Mouse (Mus musculus) embryonic facial prominence, embryonic 15.5 days (tissue): ENCODE measurements around the gene Nudcd2. TPM values are rescaled to one million over a fixed set of nuclear protein-coding genes. Genes with fewer than 3 reads are reported as not detected.

Source experiments
- ATAC-seq: fragments of 200-750 bp; cut with Nextera tagmentation; 2 replicates; pipeline ENCODE4 v1.8.0; 2017; ENCODE audit warnings: low read depth, moderate TSS enrichment; ENCODE audit not compliant: insufficient number of reproducible peaks, low FRiP score, low TSS enrichment
- H3K27ac ChIP-seq: fragments of 300-500 bp; sonication (generic); replicated peaks from 2 replicates; pipeline ENCODE4 v1.5.1; 2015; ENCODE audit warnings: mild to moderate bottlenecking, inconsistent platforms
- H3K27me3 ChIP-seq: fragments of 300-500 bp; sonication (generic); 2 replicates; pipeline ENCODE4 v1.6.1; 2015; ENCODE audit warnings: inconsistent platforms
- H3K36me3 ChIP-seq: fragments of 300-500 bp; sonication (generic); 2 replicates; pipeline ENCODE4 v1.6.1; 2015; ENCODE audit warnings: mild to moderate bottlenecking, inconsistent platforms
- H3K4me1 ChIP-seq: fragments of 300-500 bp; sonication (generic); 2 replicates; pipeline ENCODE4 v1.6.1; 2015; ENCODE audit warnings: inconsistent platforms
- H3K4me2 ChIP-seq: fragments of 300-500 bp; sonication (generic); replicated peaks from 2 replicates; pipeline ENCODE4 v1.6.1; 2015; ENCODE audit warnings: mild to moderate bottlenecking, inconsistent platforms
- H3K4me3 ChIP-seq: fragments of 300-500 bp; sonication (generic); replicated peaks from 2 replicates; pipeline ENCODE4 v1.5.1; 2015; ENCODE audit warnings: mild to moderate bottlenecking, inconsistent platforms
- H3K9ac ChIP-seq: fragments of 300-500 bp; sonication (generic); 2 replicates; pipeline ENCODE4 v1.6.1; 2015; ENCODE audit warnings: inconsistent platforms
- H3K9me3 ChIP-seq: fragments of 300-500 bp; sonication (generic); replicated peaks from 2 replicates; pipeline ENCODE4 v1.6.1; 2016; ENCODE audit warnings: inconsistent platforms
- WGBS: fragments of 180-500 bp; shearing (Covaris S2); methylation state at CpG from one replicate; pipeline ENCODE4 v1.1.7; 2015; 5-methylcytosine and 5-hydroxymethylcytosine counted together
- polyA plus RNA-seq: library from polyadenylated mRNA; unstranded; fragments of >200 nt; fragmentation: Nextera tagmentation; extraction: Ambion mirVana; gene quantifications from 2 replicates; pipeline ENCODE4 v1.2.1, GENCODE M21; 2015

Nudcd2 gene
- polyA plus RNA-seq, 1 experiment from 2014 or later: 118 TPM

- H3K9me3 ChIP-seq: no peaks in the 10 kb centered on the region
- no peaks in the 10 kb centered on the region for H3K27me3 ChIP-seq
- H3K9ac ChIP-seq: no peak overlapping the region
- no peak overlapping the region for H3K4me2 ChIP-seq
- no peak for ATAC-seq
- H3K36me3 ChIP-seq: peaks cover 65% of the 10 kb centered on the region
- H3K4me1 ChIP-seq: no peaks in the 10 kb centered on the region
- no peak overlapping the region for H3K4me3 ChIP-seq
- H3K27ac ChIP-seq: no peak overlapping the region
Observed at GRCm38 (mm10) chr11:40718324-40718723, 15.1 kb upstream of the Nudcd2 start.

- WGBS: under 1% methylated on average over 14 of the region's 14 CpGs
- Histone ChIP-seq H3K9ac (peak overlapping the region; percentile 51), H3K9me3 (no peaks in the 10 kb centered on the region), H3K4me3 (peak overlapping the region; percentile 97), H3K36me3 (peaks cover 17% of the 10 kb centered on the region), H3K4me1 (peaks cover 24% of the 10 kb centered on the region), H3K27me3 (no peaks in the 10 kb centered on the region), H3K4me2 (peak overlapping the region; percentile 94), H3K27ac (no peak overlapping the region)
- no peak for ATAC-seq
Observed at GRCm38 (mm10) chr11:40732997-40733338, 499 bp upstream of the Nudcd2 start.

- Histone ChIP-seq H3K4me3 (peak overlapping the region; percentile 97), H3K9me3 (no peaks in the 10 kb centered on the region), H3K4me1 (peaks cover 24% of the 10 kb centered on the region), H3K27me3 (no peaks in the 10 kb centered on the region), H3K9ac (peak overlapping the region; percentile 87), H3K36me3 (peaks cover 28% of the 10 kb centered on the region), H3K27ac (peak overlapping the region; percentile 87; the same call in 1 of the 2 replicates), H3K4me2 (peak overlapping the region; percentile 72)
- 5% methylated on average over 11 of the region's 11 CpGs for WGBS
- no peak for ATAC-seq
Observed at GRCm38 (mm10) chr11:40734251-40734752, 835 bp downstream of the Nudcd2 start.

- no peak overlapping the region for H3K4me2 ChIP-seq
- no peaks in the 10 kb centered on the region for H3K9me3 ChIP-seq
- H3K36me3 ChIP-seq: peaks cover 44% of the 10 kb centered on the region
- peaks cover 16% of the 10 kb centered on the region for H3K4me1 ChIP-seq
- no peak for ATAC-seq
- WGBS: 92% methylated on average over 3 of the region's 3 CpGs
- H3K27me3 ChIP-seq: no peaks in the 10 kb centered on the region
- H3K9ac ChIP-seq: no peak overlapping the region
- no peak overlapping the region for H3K4me3 ChIP-seq
- no peak overlapping the region for H3K27ac ChIP-seq
Observed at GRCm38 (mm10) chr11:40737369-40737768, 3.9 kb downstream of the Nudcd2 start.

- WGBS: 86% methylated on average over 12 of the region's 12 CpGs
Observed at GRCm38 (mm10) chr11:40741605-40742262, 8.3 kb downstream of the Nudcd2 start.

GRCm38 (mm10) chr11:40744348-40744747 is 10.9 kb downstream of the Nudcd2 start:
- H3K4me1 ChIP-seq: no peaks in the 10 kb centered on the region
- H3K9ac ChIP-seq: no peak overlapping the region
- no peak overlapping the region for H3K4me2 ChIP-seq
- H3K27me3 ChIP-seq: no peaks in the 10 kb centered on the region
- ATAC-seq: no peak
- no peaks in the 10 kb centered on the region for H3K9me3 ChIP-seq
- no peak overlapping the region for H3K27ac ChIP-seq
- H3K36me3 ChIP-seq: peaks cover 16% of the 10 kb centered on the region
- WGBS: 83% methylated on average over 3 of the region's 3 CpGs
- H3K4me3 ChIP-seq: no peak overlapping the region

More at GRCm38 (mm10) chr11:40741605-40742262, 8.3 kb downstream of the Nudcd2 start:
- Histone ChIP-seq H3K9me3 (no peaks in the 10 kb centered on the region), H3K27me3 (no peaks in the 10 kb centered on the region), H3K9ac (no peak overlapping the region), H3K4me1 (no peaks in the 10 kb centered on the region), H3K4me2 (no peak overlapping the region), H3K4me3 (no peak overlapping the region), H3K36me3 (peaks cover 40% of the 10 kb centered on the region), H3K27ac (no peak overlapping the region)
- no peak for ATAC-seq

GRCm38 (mm10) chr11:40746361-40746760 is 12.9 kb downstream of the Nudcd2 start:
- no peak for ATAC-seq

GRCm38 (mm10) chr11:40747716-40748115 is 14.2 kb downstream of the Nudcd2 start:
- Histone ChIP-seq H3K4me3 (no peak overlapping the region), H3K9me3 (no peaks in the 10 kb centered on the region), H3K4me2 (no peak overlapping the region), H3K27ac (no peak overlapping the region), H3K36me3 (peaks cover 17% of the 10 kb centered on the region), H3K9ac (no peak overlapping the region), H3K27me3 (no peaks in the 10 kb centered on the region), H3K4me1 (no peaks in the 10 kb centered on the region)
- 64% methylated on average over 2 of the region's 2 CpGs for WGBS
- ATAC-seq: no peak

More at GRCm38 (mm10) chr11:40746361-40746760, 12.9 kb downstream of the Nudcd2 start:
- Histone ChIP-seq H3K36me3 (peaks cover 15% of the 10 kb centered on the region), H3K27me3 (no peaks in the 10 kb centered on the region), H3K4me3 (no peak overlapping the region), H3K9me3 (no peaks in the 10 kb centered on the region), H3K4me1 (no peaks in the 10 kb centered on the region), H3K27ac (no peak overlapping the region), H3K9ac (no peak overlapping the region), H3K4me2 (no peak overlapping the region)
- 67% methylated on average over 12 of the region's 12 CpGs for WGBS

GRCm38 (mm10) chr11:40753836-40754235 is 20.4 kb downstream of the Nudcd2 start:
- Histone ChIP-seq H3K4me3 (peak overlapping the region; percentile 90), H3K36me3 (peaks cover 17% of the 10 kb centered on the region), H3K4me1 (peaks cover 8% of the 10 kb centered on the region; the same call in 1 of the 2 replicates), H3K4me2 (peak overlapping the region; percentile 74; the same call in 1 of the 2 replicates), H3K27ac (no peak overlapping the region), H3K27me3 (no peaks in the 10 kb centered on the region), H3K9ac (no peak overlapping the region), H3K9me3 (no peaks in the 10 kb centered on the region)
- no peak for ATAC-seq
- WGBS: 55% methylated on average over 6 of the region's 6 CpGs

GRCm38 (mm10) chr11:40754664-40755107 is 21.2 kb downstream of the Nudcd2 start:
- peak overlapping the region; percentile 88 for H3K9ac ChIP-seq
- no peaks in the 10 kb centered on the region for H3K27me3 ChIP-seq
- peaks cover 8% of the 10 kb centered on the region; the same call in 1 of the 2 replicates for H3K4me1 ChIP-seq
- WGBS: 2% methylated on average over 19 of the region's 19 CpGs
- H3K4me2 ChIP-seq: peak overlapping the region; percentile 74
- ATAC-seq: peak; percentile 76
- H3K36me3 ChIP-seq: peaks cover 14% of the 10 kb centered on the region
- no peaks in the 10 kb centered on the region for H3K9me3 ChIP-seq
- peak overlapping the region; percentile 68 for H3K27ac ChIP-seq
- peak overlapping the region; percentile 90 for H3K4me3 ChIP-seq

- 0% methylated on average over 25 of the region's 25 CpGs for WGBS
- H3K27me3 ChIP-seq: no peaks in the 10 kb centered on the region
- H3K4me1 ChIP-seq: peaks cover 8% of the 10 kb centered on the region; the same call in 1 of the 2 replicates
- H3K9me3 ChIP-seq: no peaks in the 10 kb centered on the region
- peak within 1 kb of the TSS; percentile 90 for H3K4me3 ChIP-seq
- peak within 1 kb of the TSS; percentile 88 for H3K9ac ChIP-seq
- H3K27ac ChIP-seq: peak within 1 kb of the TSS; percentile 68
- ATAC-seq: peak; percentile 98
- H3K36me3 ChIP-seq: peaks cover 11% of the 10 kb centered on the region
- H3K4me2 ChIP-seq: peak within 1 kb of the TSS; percentile 74
Observed at GRCm38 (mm10) chr11:40755109-40755627, 21.7 kb downstream of the Nudcd2 start, which contains the start of gene Ccng1. Gene Ccng1, minus strand, starts transcription at chr11:40755311.
